Mouse (Mus musculus) stomach, embryonic 14.5 days (tissue): ENCODE results near the gene Rhox4c. TPM values are rescaled to one million over a fixed set of nuclear protein-coding genes. Genes with fewer than 3 reads are reported as not detected.
"Not testable (repeated sequence)": the region's sequence is repeated elsewhere in the genome, so short reads cannot be mapped to it uniquely, and the experiment has no call there.

ENCODE experiments used
- ATAC-seq: fragments of 200-750 bp; cut with Nextera tagmentation; 2 replicates; pipeline ENCODE4 v1.8.0; 2017; ENCODE audit warnings: low read depth, moderate TSS enrichment; ENCODE audit not compliant: insufficient number of reproducible peaks, insufficient read depth, low FRiP score
- H3K27ac ChIP-seq: fragments of 300-500 bp; sonication (generic); 2 replicates; pipeline ENCODE4 v1.5.1; 2014; ENCODE audit warnings: mild to moderate bottlenecking, low read length, moderate library complexity, mixed read lengths
- H3K27me3 ChIP-seq: fragments of 300-500 bp; sonication (generic); 2 replicates; pipeline ENCODE4 v1.6.1; 2014; ENCODE audit warnings: low read length, control low read depth, mixed read lengths; ENCODE audit not compliant: control insufficient read depth, insufficient read depth
- H3K36me3 ChIP-seq: fragments of 300-500 bp; sonication (generic); 2 replicates; pipeline ENCODE4 v1.6.1; 2014; ENCODE audit warnings: mild to moderate bottlenecking, control low read depth, low read length, moderate library complexity, mixed read lengths; ENCODE audit not compliant: control insufficient read depth, insufficient read depth
- H3K4me1 ChIP-seq: fragments of 300-500 bp; sonication (generic); 2 replicates; pipeline ENCODE4 v1.6.1; 2014; ENCODE audit warnings: low read length, control low read depth, mixed read lengths; ENCODE audit not compliant: control insufficient read depth, insufficient read depth
- H3K4me2 ChIP-seq: fragments of 300-500 bp; sonication (generic); replicated peaks from 2 replicates; pipeline ENCODE4 v1.6.1; 2014; ENCODE audit warnings: low read depth, low read length, control low read depth
- H3K4me3 ChIP-seq: fragments of 300-500 bp; sonication (generic); 2 replicates; pipeline ENCODE4 v1.5.1; 2014; ENCODE audit warnings: low read depth, low read length, control low read depth
- H3K9ac ChIP-seq: fragments of 300-500 bp; sonication (generic); replicated peaks from 2 replicates; pipeline ENCODE4 v1.6.1; 2014; ENCODE audit warnings: low read depth, mild to moderate bottlenecking, control low read depth, low read length, moderate library complexity, mixed read lengths
- H3K9me3 ChIP-seq: fragments of 300-500 bp; sonication (generic); 2 replicates; pipeline ENCODE4 v1.6.1; 2016; ENCODE audit warnings: low read depth, low read length, control low read depth; ENCODE audit not compliant: control insufficient read depth
- WGBS: fragments of 180-500 bp; shearing (Covaris S2); extraction: QIAGEN DNeasy Blood & Tissue Kit; methylation state at CpG from one replicate; pipeline ENCODE4 v1.1.7; 2014; 5-methylcytosine and 5-hydroxymethylcytosine counted together
- polyA plus RNA-seq: library from polyadenylated mRNA; unstranded; fragments of >200 nt; fragmentation: Nextera tagmentation; extraction: Ambion mirVana; gene quantifications from 2 replicates; pipeline ENCODE4 v1.2.1, GENCODE M21; 2014

Gene Rhox4c
- polyA plus RNA-seq, result not detected in 2 replicates

DNA sequence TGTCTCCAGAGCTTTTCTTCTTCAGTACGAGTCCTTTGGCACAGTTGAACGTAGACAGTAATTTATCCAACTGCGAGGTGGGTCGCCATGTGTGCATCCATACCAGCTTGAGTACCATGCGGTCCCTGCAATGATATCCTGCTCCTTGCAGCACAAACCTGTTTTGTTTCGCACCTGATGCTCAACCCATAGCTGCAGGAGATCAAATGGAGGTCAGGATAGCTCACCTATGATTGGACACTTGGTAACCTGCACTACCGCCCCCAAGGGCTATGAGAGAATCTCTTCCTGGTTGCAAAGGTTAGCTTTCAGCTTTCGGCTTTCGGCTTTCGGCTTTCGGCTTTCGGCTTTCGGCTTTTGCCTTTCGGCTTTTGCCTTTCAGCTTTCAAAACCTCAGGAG, at the start of gene Rhox4c:
TSS of gene Rhox4c (plus strand) at position 301 of the 400 bp plus-strand sequence.
- not testable (repeated sequence) for H3K4me1 ChIP-seq, H3K9me3 ChIP-seq, H3K27ac ChIP-seq, ATAC-seq, H3K4me3 ChIP-seq, H3K36me3 ChIP-seq, H3K27me3 ChIP-seq, H3K4me2 ChIP-seq, H3K9ac ChIP-seq
- WGBS, result 96% methylated on average over 14 of the region's 14 CpGs

DNA sequence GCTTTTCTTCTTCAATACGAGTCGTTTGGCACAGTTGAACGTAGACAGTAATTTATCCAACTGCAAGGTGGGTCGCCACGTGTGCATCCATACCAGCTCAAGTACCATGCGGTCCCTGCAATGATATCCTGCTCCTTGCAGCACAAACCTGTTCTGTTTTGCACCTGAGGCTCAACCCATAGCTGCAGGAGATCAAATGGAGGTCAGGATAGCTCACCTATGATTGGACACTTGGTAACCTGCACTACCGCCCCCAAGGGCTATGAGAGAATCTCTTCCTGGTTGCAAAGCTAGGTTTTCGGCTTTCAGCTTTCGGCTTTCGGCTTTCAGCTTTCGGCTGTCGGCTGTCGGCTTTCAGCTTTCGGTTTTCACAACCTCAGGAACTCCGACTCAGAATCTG, 47.9 kb upstream of the Rhox4c start, which contains the start of gene Rhox4b:
TSS of gene Rhox4b (plus strand) at position 301 of the 400 bp plus-strand sequence.
- not testable (repeated sequence) for H3K36me3 ChIP-seq, H3K9me3 ChIP-seq, H3K9ac ChIP-seq, H3K4me1 ChIP-seq, H3K27ac ChIP-seq, ATAC-seq, H3K4me3 ChIP-seq, H3K4me2 ChIP-seq, H3K27me3 ChIP-seq
- WGBS, result 87% methylated on average over 14 of the region's 15 CpGs

GRCm38 (mm10) chrX:37453380-37453779, 26.8 kb upstream of the Rhox4c start, which contains the start of gene Rhox2c:
Gene Rhox2c, plus strand, starts transcription at chrX:37453680.
- not testable (repeated sequence) for H3K27ac ChIP-seq, H3K4me2 ChIP-seq
- 100% methylated on average over 5 of the region's 10 CpGs for WGBS

DNA sequence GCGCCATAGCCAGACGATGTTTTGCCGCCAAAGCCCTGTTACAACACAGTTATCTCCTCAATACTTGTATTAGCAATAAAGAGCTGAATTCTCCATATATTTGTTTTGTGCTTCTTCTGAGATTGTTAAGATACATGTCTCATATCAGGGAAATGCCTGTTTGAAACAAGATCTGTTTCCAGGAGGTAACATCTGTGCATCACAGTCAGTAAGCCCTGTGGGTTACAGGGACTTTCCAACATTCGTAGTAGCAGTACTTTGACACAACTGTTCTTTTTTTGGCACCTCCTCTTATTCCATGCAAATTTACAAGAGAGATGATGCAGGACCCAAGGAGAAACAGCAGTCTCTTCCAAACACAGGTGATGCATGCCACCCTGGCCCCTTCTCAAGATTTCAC, 21.9 kb upstream of the Rhox4c start, which contains the start of gene Rhox3c:
TSS of gene Rhox3c (plus strand) at position 301 of the 400 bp plus-strand sequence.
- H3K9ac ChIP-seq, ATAC-seq, H3K9me3 ChIP-seq, H3K4me2 ChIP-seq, H3K27ac ChIP-seq, H3K4me1 ChIP-seq, H3K27me3 ChIP-seq, H3K4me3 ChIP-seq, H3K36me3 ChIP-seq: not testable (repeated sequence)
- WGBS, result 91% methylated on average over 3 of the region's 4 CpGs

More at GRCm38 (mm10) chrX:37453380-37453779, 26.8 kb upstream of the Rhox4c start, which contains the start of gene Rhox2c:
- H3K36me3 ChIP-seq, H3K9me3 ChIP-seq, H3K4me1 ChIP-seq, ATAC-seq, H3K9ac ChIP-seq, H3K4me3 ChIP-seq, H3K27me3 ChIP-seq: not testable (repeated sequence)

- H3K4me2 ChIP-seq, H3K4me1 ChIP-seq, H3K9me3 ChIP-seq, H3K27me3 ChIP-seq, H3K27ac ChIP-seq, H3K36me3 ChIP-seq, H3K4me3 ChIP-seq, H3K9ac ChIP-seq, ATAC-seq: not testable (repeated sequence)
- 88% methylated on average over 13 of the region's 18 CpGs for WGBS
These were observed 33.9 kb downstream of the Rhox4c start, which contains the start of gene Rhox4d for GRCm38 (mm10) chrX:37514059-37514458. Gene Rhox4d, plus strand, starts transcription at chrX:37514359.

GRCm38 (mm10) chrX:37530152-37530551, 50.0 kb downstream of the Rhox4c start, which contains the start of gene Rhox2e:
Gene Rhox2e, plus strand, starts transcription at chrX:37530452.
- H3K4me3 ChIP-seq, H3K4me1 ChIP-seq, H3K36me3 ChIP-seq, H3K4me2 ChIP-seq, H3K9ac ChIP-seq, H3K27me3 ChIP-seq, ATAC-seq, H3K27ac ChIP-seq, H3K9me3 ChIP-seq: not testable (repeated sequence)
- WGBS, result 92% methylated on average over 2 of the region's 8 CpGs

Other genes starting within 250 kb of the Rhox4c start
- gene Rhox2a, start 235.4 kb upstream of the Rhox4c start, polyA plus RNA-seq, result not detected in 2 replicates
- not detected in 2 replicates for gene Rhox3a, start 230.4 kb upstream of the Rhox4c start, polyA plus RNA-seq
- gene Rhox4a, start 215.0 kb upstream of the Rhox4c start, polyA plus RNA-seq, result not detected in 2 replicates
- gene Rhox3a2, start 100.3 kb upstream of the Rhox4c start, polyA plus RNA-seq, result not detected in 2 replicates
- not detected in 2 replicates for gene Rhox4a2, start 89.5 kb upstream of the Rhox4c start, polyA plus RNA-seq
- not detected in 2 replicates for gene Rhox2b, start 68.3 kb upstream of the Rhox4c start, polyA plus RNA-seq
- gene Rhox4b, start 47.8 kb upstream of the Rhox4c start, polyA plus RNA-seq, result not detected in 2 replicates
- gene Rhox2c, start 26.7 kb upstream of the Rhox4c start, polyA plus RNA-seq, result not detected in 2 replicates
- gene Rhox3c, start 21.8 kb upstream of the Rhox4c start, polyA plus RNA-seq, result not detected in 2 replicates
- gene Rhox2d, start 13.1 kb downstream of the Rhox4c start, polyA plus RNA-seq, result not detected in 2 replicates
- gene Rhox4d, start 34.0 kb downstream of the Rhox4c start, polyA plus RNA-seq, result not detected in 2 replicates
- not detected in 2 replicates for gene Rhox2e, start 50.1 kb downstream of the Rhox4c start, polyA plus RNA-seq
- gene Rhox3e, start 61.7 kb downstream of the Rhox4c start, polyA plus RNA-seq, result not detected in 2 replicates
- not detected in 2 replicates for gene Rhox4e, start 77.1 kb downstream of the Rhox4c start, polyA plus RNA-seq
- not detected in 2 replicates for gene Rhox2f, start 91.1 kb downstream of the Rhox4c start, polyA plus RNA-seq
- not detected in 2 replicates for gene Rhox3f, start 100.7 kb downstream of the Rhox4c start, polyA plus RNA-seq
- not detected in 2 replicates for gene Rhox4f, start 127.4 kb downstream of the Rhox4c start, polyA plus RNA-seq
- gene Rhox3g, start 148.3 kb downstream of the Rhox4c start, polyA plus RNA-seq, result not detected in 2 replicates
- not detected in 2 replicates for gene Rhox2g, start 163.1 kb downstream of the Rhox4c start, polyA plus RNA-seq
- gene Rhox4g, start 171.0 kb downstream of the Rhox4c start, polyA plus RNA-seq, result not detected in 2 replicates
- not detected in 2 replicates for gene Rhox3h, start 188.4 kb downstream of the Rhox4c start, polyA plus RNA-seq
- not detected in 2 replicates for gene Rhox2h, start 192.9 kb downstream of the Rhox4c start, polyA plus RNA-seq